Mouse (Mus musculus): ENCODE data around the gene 4921539E11Rik.

DNA sequence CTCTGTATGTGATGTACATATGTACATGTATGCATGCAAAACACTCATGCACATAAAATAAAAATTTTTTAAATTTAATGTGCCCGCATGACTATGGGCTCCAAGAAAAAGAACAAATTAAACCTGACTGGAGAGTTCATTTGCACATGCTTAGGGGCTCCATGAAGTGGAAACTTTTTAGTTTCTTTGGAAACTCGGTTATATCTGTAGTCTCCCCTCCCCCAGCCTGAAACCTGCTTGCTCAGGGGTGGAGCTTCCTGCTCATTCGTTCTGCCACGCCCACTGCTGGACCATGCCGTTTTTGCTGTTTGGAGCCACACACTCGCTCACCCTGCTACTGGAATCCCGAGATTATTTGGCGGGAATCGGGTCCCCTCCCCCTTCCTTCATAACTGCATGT is 67.8 kb downstream of the 4921539E11Rik start:
- TF ChIP-seq CTCF (conservative IDR thresholded peaks at IDR 0.05; ENCODE audit: insufficient read depth, insufficient read length, low read depth, low read length) = no peak
- TF ChIP-seq POLR2A (IDR thresholded peaks at IDR 0.05; ENCODE audit: low read depth, low read length) = no peak

Data from kidney, adult 2 months (tissue).